Mouse (Mus musculus) lung, postnatal 14 days (tissue): ENCODE measurements at regions not wholly inside any gene's neighbourhood (a gene's known extent, or its start where the extent isn't known, plus 50 kb on each side); places are given as distances from the start of the nearest gene placed in this dataset.

Source experiments
- DNase-seq: peaks from one replicate; pipeline ENCODE4 v3.0.0; 2021

DNA sequence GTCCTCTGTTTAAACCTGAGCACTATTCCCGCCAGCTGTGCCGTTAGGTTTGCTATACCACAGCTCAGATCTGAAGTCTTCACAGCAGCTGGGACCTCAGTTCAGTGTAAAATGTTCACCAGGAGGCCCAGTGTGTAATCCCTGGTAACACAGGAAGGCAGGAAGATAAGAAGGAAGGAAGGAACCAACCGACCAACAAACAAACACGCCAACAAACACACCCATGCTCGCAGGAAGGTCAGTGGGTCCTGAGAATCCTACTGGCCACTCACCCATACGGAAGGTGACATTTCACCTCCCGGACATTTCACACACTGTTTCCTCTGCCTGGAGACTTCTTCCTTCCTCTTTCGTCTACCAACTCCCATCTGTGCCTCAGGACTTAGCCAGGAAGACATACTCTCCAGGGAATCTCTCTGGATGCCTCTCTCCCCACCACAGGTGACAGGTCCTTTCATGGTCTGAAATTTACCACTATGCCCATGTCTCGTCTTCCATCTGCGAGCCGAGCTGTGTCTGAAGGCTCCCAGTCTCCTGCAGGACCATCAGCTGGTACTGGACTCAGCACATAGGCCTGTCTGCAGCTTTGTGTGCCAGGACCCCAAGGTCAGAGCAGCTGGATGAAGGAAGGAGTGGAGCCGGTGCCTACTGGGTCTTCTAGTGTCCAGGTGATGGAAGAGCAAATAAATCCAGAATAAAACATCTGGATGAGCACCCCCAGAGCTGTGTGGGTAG lies 61.1 kb upstream of the Xpa start:
- DNase-seq: no peak

DNA sequence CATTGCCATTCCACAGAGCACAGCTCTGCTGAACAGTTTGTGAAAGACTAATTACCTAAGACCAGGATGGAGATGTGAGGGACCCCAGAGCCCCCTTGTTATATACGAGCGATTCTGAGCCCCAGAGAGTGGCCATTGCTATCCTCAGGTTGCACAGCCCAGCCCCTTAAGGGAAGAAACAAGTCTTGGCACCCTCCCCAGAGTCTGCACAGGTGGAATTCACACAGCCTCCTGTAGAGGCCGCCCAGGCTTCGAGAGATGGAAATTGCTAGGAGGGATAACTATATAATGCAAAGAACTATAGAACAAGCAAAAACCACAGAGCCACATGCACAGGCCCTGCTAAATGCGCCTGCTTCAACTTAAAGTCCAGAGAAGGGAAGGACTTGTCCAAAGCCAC lies 62.7 kb upstream of the Xpa start:
- peak; percentile 11 for DNase-seq

DNA sequence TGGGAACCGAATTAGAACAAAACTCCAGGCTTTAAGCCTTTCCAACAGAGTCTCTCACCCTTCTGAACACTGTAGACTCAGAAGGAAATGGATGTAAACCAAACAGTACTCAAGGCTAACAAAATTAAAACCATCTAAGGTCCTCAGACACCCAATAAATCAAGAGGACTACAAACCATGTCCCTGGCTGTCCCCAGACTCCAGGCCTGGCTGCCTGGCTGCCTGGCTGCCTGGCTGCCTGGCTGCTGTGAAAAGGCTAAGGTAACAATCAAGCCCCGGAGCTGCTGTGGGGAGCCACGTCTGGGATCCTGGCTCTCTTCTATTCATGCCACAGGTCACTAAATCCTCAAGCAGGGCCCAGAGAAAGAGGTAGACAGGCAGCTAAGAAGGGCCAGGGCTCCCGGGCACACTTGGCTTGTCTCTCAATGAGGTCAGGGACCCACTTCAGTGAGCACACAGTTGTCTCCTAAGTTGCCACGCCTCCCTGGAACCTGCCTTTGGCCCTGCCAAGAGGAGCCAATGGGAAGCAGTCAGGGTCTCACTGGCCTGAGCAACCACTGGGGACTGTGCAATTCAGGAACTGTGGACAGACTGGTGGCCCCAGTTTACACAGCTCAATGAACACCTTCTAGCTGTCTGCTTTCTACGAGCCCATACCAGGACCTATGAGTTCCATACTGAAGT lies 72.6 kb upstream of the Xpa start:
- DNase-seq: no peak

DNA sequence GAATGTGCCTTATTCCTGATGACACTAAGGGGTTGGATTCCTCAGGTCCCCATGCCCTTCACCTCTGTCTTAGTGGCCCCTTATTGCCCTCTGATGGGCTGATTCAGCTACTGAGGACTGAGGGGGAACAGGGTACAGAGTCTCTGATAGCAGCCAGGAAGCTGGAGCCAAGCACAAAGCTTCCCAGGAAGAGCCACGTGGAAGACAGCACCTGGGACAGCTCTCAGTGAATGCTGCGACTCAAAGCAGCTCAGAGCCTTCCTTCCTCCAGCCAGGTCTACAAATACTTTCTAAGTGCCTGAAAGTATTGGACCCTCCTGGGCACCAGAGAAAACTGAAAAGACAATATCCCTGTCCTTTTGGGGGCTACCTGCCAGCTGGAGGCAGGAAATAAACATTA lies 72.3 kb upstream of the Foxe1 start:
- no peak for DNase-seq

DNA sequence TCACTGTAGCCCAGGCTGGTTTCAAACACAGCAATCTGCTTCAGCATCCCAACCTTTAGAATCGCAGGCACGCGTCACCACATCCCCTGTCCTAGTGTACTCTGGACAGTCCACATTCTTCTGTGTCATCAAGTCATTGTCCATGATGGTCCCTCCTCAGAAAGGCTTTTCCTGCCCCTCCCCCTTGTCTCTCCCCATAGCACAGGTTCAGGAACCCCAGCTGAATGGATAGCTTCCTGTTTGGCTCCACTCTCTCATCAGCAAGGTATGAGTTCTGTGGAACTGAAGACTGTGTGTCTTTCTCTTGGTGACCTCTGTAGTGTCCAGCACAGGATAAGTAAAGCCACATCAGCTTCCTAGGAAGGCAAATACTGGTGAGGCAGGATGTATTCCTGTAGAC lies 67.6 kb upstream of the Foxe1 start:
- DNase-seq: no peak

DNA sequence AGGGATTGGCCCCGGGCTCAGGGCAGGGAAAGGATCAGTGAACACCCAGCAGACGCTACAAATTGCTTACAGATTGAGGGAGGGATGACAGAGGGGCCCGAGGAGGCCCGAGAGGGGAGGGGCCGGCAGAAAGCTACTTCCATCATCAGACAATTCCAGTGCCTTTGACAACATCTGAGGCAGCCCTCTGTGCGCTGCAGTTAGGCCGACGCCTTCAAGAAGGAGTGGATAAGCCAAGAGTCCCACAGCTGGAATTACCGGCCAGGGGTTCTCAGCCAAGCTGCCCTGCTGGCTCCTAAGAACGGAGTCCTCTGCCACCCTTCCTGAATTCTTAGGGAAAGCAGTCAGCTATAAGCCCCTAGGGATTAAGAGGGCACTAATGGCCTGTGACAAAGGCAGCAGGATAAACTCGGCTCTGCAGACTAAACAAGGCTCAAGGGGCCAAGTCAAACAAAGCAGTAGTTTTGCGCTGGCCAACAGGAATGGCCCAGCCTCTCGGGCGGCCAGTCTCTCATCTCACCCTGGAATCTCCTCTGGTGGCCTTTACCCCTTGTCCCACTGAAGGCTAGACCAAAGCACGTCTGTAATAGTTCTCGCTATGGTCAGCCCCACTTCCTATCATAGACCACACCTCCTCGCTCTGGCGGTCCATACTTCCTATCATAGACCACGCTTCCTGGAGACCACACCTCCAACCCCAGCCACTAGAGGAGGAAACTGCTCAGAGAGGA lies 66.4 kb upstream of the Foxe1 start:
- peak; percentile 42 for DNase-seq

DNA sequence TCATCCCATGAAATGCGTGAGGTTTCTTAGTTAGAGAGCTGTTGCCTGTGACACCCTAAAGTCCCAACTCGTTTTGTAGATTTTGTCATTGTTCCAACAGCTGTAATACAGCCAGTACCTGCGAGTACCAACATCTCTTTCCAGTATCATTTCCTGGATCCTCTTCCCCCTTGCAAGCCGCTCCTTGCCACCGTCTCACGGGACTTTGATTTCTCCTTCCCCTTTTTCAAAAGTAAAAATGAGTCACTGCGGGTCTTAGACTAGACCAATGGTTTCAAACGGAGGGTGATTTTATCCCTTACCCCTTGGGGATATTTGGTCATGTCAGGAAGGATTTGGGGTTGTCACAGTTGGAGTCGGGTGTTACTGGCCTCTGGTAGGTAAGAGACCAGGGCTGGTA lies 56.5 kb upstream of the Foxe1 start:
- no peak for DNase-seq

DNA sequence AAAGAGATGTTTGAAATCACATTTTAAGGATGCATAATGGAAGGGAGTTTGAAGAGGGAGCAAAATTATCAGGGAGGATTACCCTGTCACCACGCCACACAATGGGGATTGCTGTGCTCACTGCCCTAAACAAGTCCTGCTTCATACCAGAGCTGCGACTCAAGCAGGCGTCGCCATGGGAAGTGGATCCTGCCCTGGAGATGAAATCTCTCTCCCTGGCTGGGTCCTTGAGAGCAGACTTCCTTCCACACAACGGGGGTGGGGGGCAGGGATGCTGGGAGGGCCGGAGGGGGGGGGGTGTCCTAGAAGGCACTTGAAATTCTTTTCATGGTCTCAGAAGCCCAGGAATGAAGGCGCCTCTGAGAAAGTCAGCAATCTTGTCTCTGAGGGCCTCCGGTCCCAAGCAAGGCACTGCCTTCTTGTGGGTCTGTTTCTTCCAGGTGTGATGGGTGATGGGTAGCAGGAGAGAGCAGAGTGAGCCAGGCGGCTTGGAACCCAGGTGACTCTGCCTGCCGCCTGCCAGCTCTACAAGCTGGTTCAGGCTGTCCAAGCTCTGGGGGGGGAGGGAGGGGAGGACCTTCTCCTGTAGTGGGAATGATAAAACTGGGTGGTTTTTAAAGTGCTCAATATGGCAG lies 51.7 kb upstream of the Foxe1 start:
- no peak for DNase-seq
